In the genomic region with DNA sequence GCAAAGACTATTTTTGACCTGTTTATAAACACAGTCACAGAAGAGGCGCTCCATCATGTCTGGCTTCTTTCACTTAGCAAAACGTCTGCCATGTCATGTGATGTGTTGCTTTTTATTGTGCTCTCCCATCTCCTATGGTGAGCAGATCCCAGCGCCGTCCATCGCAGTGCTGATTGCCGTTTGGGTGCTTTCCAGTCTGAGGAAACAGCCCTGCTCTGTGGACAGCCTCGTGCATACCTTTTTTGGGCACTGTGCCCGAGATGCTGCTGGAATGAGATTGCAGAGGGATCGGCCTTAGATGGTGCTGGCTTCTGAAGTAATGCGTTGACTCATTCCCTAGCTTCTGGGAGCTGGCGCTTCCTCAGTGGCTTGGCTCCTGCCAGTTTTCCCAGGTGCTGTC, we compare ENCODE assay signal across 9 mouse cellular contexts. TPM values are rescaled to one million over a fixed set of nuclear protein-coding genes. Genes with fewer than 3 reads are reported as not detected.
A peak's percentile ranks its signal among the peaks of the same experiment; 100 is the strongest.
DNase-seq lines count a peak whose midpoint lies in the region; ATAC-seq and TF ChIP-seq lines count a peak whose summit lies in the region.
"Had no signal": no experiment of that assay in that cellular context is flagged by ENCODE, and none has a peak within 500 bp of the region (broad histone marks: within the 10 kb centered on the region; RNA-seq: fewer than 3 reads in every experiment).

No protein-coding gene starts in this region.

- H3K27me3 ChIP-seq in MEL (ENCODE audit: control insufficient read depth in 1 of 2, insufficient read depth in 2 of 2, low read length in 2 of 2): peaks cover 0 to 2% of the 10 kb centered on the region in 2 experiments; a peak in 1 of 4 replicates
- H3K27me3 ChIP-seq in hindbrain, embryonic 12.5 days: no peaks in the 10 kb centered on the region

- TF ChIP-seq CTCF in MEL (IDR thresholded peaks at IDR 0.05 in 2 of 3, conservative IDR thresholded peaks at IDR 0.05 in 1 of 3; ENCODE audit: control insufficient read depth in 1 of 3, insufficient read depth in 1 of 3, low read depth in 2 of 3, low read length in 3 of 3, poor library complexity in 1 of 3, severe bottlenecking in 1 of 3): no peak

- H3K9ac ChIP-seq in MEL (ENCODE audit: control insufficient read depth, low read depth, low read length, poor library complexity, severe bottlenecking): no peak overlapping the region
- no peak overlapping the region for H3K9ac ChIP-seq in hindbrain, embryonic 12.5 days

- peaks cover 0 to 13% of the 10 kb centered on the region in 2 experiments; a peak in 3 of 4 replicates for H3K4me1 ChIP-seq in MEL (ENCODE audit: control insufficient read depth in 1 of 2, insufficient read depth in 2 of 2, low read length in 2 of 2)
- peaks cover 9% of the 10 kb centered on the region for H3K4me1 ChIP-seq in hindbrain, embryonic 12.5 days

- 64% methylated on average over 11 of the region's 11 CpGs for WGBS in hindbrain, embryonic 12.5 days

- intact Hi-C loops in heart, postnatal 25 days (cut with DNase I): no loop called here
- intact Hi-C loops in left cerebral cortex, postnatal 25 days (cut with DNase I): no loop called here

- H3K9me3 ChIP-seq in MEL (replicated peaks; ENCODE audit: insufficient read depth, low read length): no peaks in the 10 kb centered on the region
- no peaks in the 10 kb centered on the region for H3K9me3 ChIP-seq in hindbrain, embryonic 12.5 days (replicated peaks)

- H3K4me3 ChIP-seq in MEL (ENCODE audit: control insufficient read depth in 1 of 2, insufficient read depth in 1 of 2, low read depth in 2 of 2, low read length in 2 of 2): peak overlapping the region; percentile 20 to 31; a peak in 3 of 4 replicates
- no peak overlapping the region for H3K4me3 ChIP-seq in hindbrain, embryonic 12.5 days

- no peak overlapping the region for H3K27ac ChIP-seq in MEL (ENCODE audit: control insufficient read depth, low read depth, low read length)
- H3K27ac ChIP-seq in hindbrain, embryonic 12.5 days: no peak overlapping the region
- H3K27ac ChIP-seq: macrophage had no signal

- DNase-seq in heart, adult 11 months: peak; percentile 94
- no peak for DNase-seq in heart, postnatal 25 days (ENCODE audit: low spot score)
- peak; percentile 78 for DNase-seq in MEL (ENCODE audit: low read depth, low spot score)
- DNase-seq in cerebellum, postnatal 10 days: peak; percentile 83 to 86
- peak; percentile 30 to 64 for DNase-seq in left cerebral cortex, postnatal 25 days (ENCODE audit: low spot score in 2 of 2)
- DNase-seq in neural tube, embryonic 10.5 days (ENCODE audit: extremely low spot score, low spot score): no peak
- no peak for DNase-seq in kidney, postnatal 25 days

- TF ChIP-seq EP300 in MEL (IDR thresholded peaks at IDR 0.05; ENCODE audit: low read depth in 1 of 2, low read length in 2 of 2): 0 out of 4 replicates have a peak, but pooled peaks have one; percentile 22 to 31

- no peak for ATAC-seq in hindbrain, embryonic 12.5 days (ENCODE audit: low FRiP score)

- no peaks in the 10 kb centered on the region for H3K79me2 ChIP-seq in MEL (ENCODE audit: control insufficient read depth, insufficient read depth, low read length, poor library complexity)

- no peaks in the 10 kb centered on the region; a peak in 1 of 4 replicates for H3K36me3 ChIP-seq in MEL (ENCODE audit: control insufficient read depth in 1 of 2, insufficient read depth in 2 of 2, low read length in 2 of 2)
- H3K36me3 ChIP-seq in hindbrain, embryonic 12.5 days: no peaks in the 10 kb centered on the region

- H3K4me2 ChIP-seq in hindbrain, embryonic 12.5 days (replicated peaks): no peak overlapping the region

- no peak for TF ChIP-seq POLR2A in MEL (IDR thresholded peaks at IDR 0.05; ENCODE audit: control insufficient read depth in 1 of 2, insufficient read depth in 1 of 2, low read depth in 1 of 2, low read length in 2 of 2, poor library complexity in 1 of 2)

- TF ChIP-seq RAD21 in MEL (IDR thresholded peaks at IDR 0.05; ENCODE audit: low read depth, low read length): no peak

TF ChIP-seq in MEL, 35 proteins besides CTCF, POLR2A, EP300 and RAD21:
- TF ChIP-seq MAX (IDR thresholded peaks at IDR 0.05; ENCODE audit: low read length): peak; percentile 33; the same call in 1 of the 2 replicates
- no peak for TF ChIP-seq ZNF384 (IDR thresholded peaks at IDR 0.05; ENCODE audit: low read depth, low read length)
- peak; percentile 44; the same call in 1 of the 2 replicates for TF ChIP-seq BHLHE40 (IDR thresholded peaks at IDR 0.05; ENCODE audit: borderline replicate concordance, low read depth, low read length)
- TF ChIP-seq CHD1 (IDR thresholded peaks at IDR 0.05; ENCODE audit: low read depth, low read length): no peak
- TF ChIP-seq JUND (IDR thresholded peaks at IDR 0.05; ENCODE audit: low read depth, low read length): no peak
- TF ChIP-seq ZC3H11A (IDR thresholded peaks at IDR 0.05; ENCODE audit: low read depth, low read length): no peak
- peak; percentile 91 for TF ChIP-seq USF1 (IDR thresholded peaks at IDR 0.05; ENCODE audit: low read depth, low read length)
- TF ChIP-seq MAZ (IDR thresholded peaks at IDR 0.05; ENCODE audit: low read depth, low read length): no peak
- TF ChIP-seq TCF12 (IDR thresholded peaks at IDR 0.05; ENCODE audit: low read depth, low read length): no peak
- peak; percentile 39; the same call in 1 of the 2 replicates for TF ChIP-seq TAL1 (IDR thresholded peaks at IDR 0.05; ENCODE audit: low read length)
- peak; percentile 45; the same call in 1 of the 2 replicates for TF ChIP-seq MXI1 (IDR thresholded peaks at IDR 0.05; ENCODE audit: low read depth, low read length)
- peak; percentile 35 to 59; a peak in 3 of 4 replicates for TF ChIP-seq USF2 (IDR thresholded peaks at IDR 0.05; ENCODE audit: borderline replicate concordance in 1 of 2, insufficient read depth in 1 of 2, low read depth in 1 of 2, low read length in 2 of 2)
- no peak for TF ChIP-seq POLR2AphosphoS2 (IDR thresholded peaks at IDR 0.05; ENCODE audit: low read length)

RNA-seq across cellular contexts. Expression of gene Gm572, which starts 3.5 kb away (rescaled TPM):
- total RNA-seq in heart, postnatal 25 days (2021): 1 to 10 TPM; 4.9 to 5.3 TPM
- not detected in 2 replicates for total RNA-seq in MEL (2012; rRNA removed)
- polyA plus RNA-seq in MEL (2012; ENCODE audit: insufficient read depth in 1 of 2, insufficient read length in 2 of 2, low read depth in 1 of 2, low replicate concordance in 2 of 2, missing spikeins in 1 of 2): not detected
- total RNA-seq in left cerebral cortex, postnatal 25 days (2021): not detected
- not detected in 2 replicates for polyA plus RNA-seq in hindbrain, embryonic 12.5 days (2016; fragmentation: Nextera tagmentation; extraction: Ambion mirVana)
- polyA plus RNA-seq: macrophage had no signal

RNA-seq across cellular contexts. Expression of gene Tardbp, which starts 19.8 kb away (rescaled TPM):
- total RNA-seq in heart, postnatal 25 days (2021): 100 to 1,000 TPM; 123 to 135 TPM
- 209 and 211 TPM in 2 replicates for total RNA-seq in MEL (2012; rRNA removed)
- polyA plus RNA-seq in MEL (2012; ENCODE audit: insufficient read depth in 1 of 2, insufficient read length in 2 of 2, low read depth in 1 of 2, low replicate concordance in 2 of 2, missing spikeins in 1 of 2): 100 to 1,000 TPM in 1 of 2 experiments, not detected in 1; 455 TPM
- 100 to 1,000 TPM; 187 to 201 TPM for total RNA-seq in left cerebral cortex, postnatal 25 days (2021)
- 333 and 353 TPM in 2 replicates for polyA plus RNA-seq in hindbrain, embryonic 12.5 days (2016; fragmentation: Nextera tagmentation; extraction: Ambion mirVana)

RNA-seq across cellular contexts. Expression of gene Masp2, which starts 44.3 kb away (rescaled TPM):
- total RNA-seq in heart, postnatal 25 days (2021): under 1 TPM; 0.20 to 0.73 TPM
- total RNA-seq in MEL (2012; rRNA removed): 0.75 and 1.4 TPM in 2 replicates
- under 1 TPM in 1 of 2 experiments, not detected in 1; 0.38 TPM for polyA plus RNA-seq in MEL (2012; ENCODE audit: insufficient read depth in 1 of 2, insufficient read length in 2 of 2, low read depth in 1 of 2, low replicate concordance in 2 of 2, missing spikeins in 1 of 2)
- 1 to 10 TPM; 1.8 to 2.4 TPM for total RNA-seq in left cerebral cortex, postnatal 25 days (2021)
- 0.44 and 0.45 TPM in 2 replicates for polyA plus RNA-seq in hindbrain, embryonic 12.5 days (2016; fragmentation: Nextera tagmentation; extraction: Ambion mirVana)

RNA-seq across cellular contexts. Expression of gene Srm, which starts 55.3 kb away (rescaled TPM):
- total RNA-seq in heart, postnatal 25 days (2021): 10 to 100 TPM; 16.6 to 16.8 TPM
- 299 and 332 TPM in 2 replicates for total RNA-seq in MEL (2012; rRNA removed)
- 100 to 1,000 TPM; 305 to 765 TPM for polyA plus RNA-seq in MEL (2012; ENCODE audit: insufficient read depth in 1 of 2, insufficient read length in 2 of 2, low read depth in 1 of 2, low replicate concordance in 2 of 2, missing spikeins in 1 of 2)
- 10 to 100 TPM; 70.5 to 82.3 TPM for total RNA-seq in left cerebral cortex, postnatal 25 days (2021)
- 143 and 148 TPM in 2 replicates for polyA plus RNA-seq in hindbrain, embryonic 12.5 days (2016; fragmentation: Nextera tagmentation; extraction: Ambion mirVana)

Comparison
In these comparisons a context has a peak if more than half of its experiments do, and no peak if none do; other contexts are left out.
1. DNase-seq: peak in heart, adult 11 months (single experiment), MEL (single experiment), cerebellum, postnatal 10 days (2 of 2) and left cerebral cortex, postnatal 25 days (2 of 2); none in heart, postnatal 25 days (single experiment), neural tube, embryonic 10.5 days (single experiment) and kidney, postnatal 25 days (0 of 2).